23 mouse cellular contexts compared by ENCODE assay signal in the genomic region with DNA sequence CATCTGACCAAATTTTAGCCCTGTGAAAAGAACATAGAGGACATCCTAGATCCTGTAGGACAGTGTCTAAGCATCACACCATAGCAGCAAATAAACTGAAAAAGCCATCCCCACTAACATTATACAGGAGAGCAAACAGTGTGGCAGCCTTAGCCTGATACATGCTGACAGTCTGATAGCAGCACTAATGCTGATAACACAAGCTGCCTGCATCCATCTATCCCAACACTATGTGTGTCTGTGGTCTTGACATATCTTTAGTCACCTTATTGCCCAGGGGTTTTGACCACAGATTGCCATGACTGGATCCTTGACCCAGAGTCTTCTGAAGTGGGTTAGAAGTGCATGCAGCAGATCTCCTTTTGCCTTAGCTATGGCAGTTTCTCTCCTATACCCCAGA. TPM values are rescaled to one million over a fixed set of nuclear protein-coding genes. Genes with fewer than 3 reads are reported as not detected.
A peak's percentile ranks its signal among the peaks of the same experiment; 100 is the strongest.
DNase-seq lines count a peak whose midpoint lies in the region; ATAC-seq lines count a peak whose summit lies in the region.
"Had no signal": no experiment of that assay in that cellular context is flagged by ENCODE, and none has a peak within 500 bp of the region (broad histone marks: within the 10 kb centered on the region; RNA-seq: fewer than 3 reads in every experiment).

No protein-coding gene starts in this region.

- H3K27me3 ChIP-seq in liver, embryonic 12.5 days (replicated peaks) = no peaks in the 10 kb centered on the region
- no peaks in the 10 kb centered on the region for H3K27me3 ChIP-seq in liver, embryonic 16.5 days (ENCODE audit: control insufficient read depth, insufficient read depth, low read depth, low read length)
- H3K27me3 ChIP-seq in forebrain, embryonic 11.5 days (ENCODE audit: control insufficient read depth, insufficient read depth, low read length) = no peaks in the 10 kb centered on the region
- H3K27me3 ChIP-seq: embryonic facial prominence, embryonic 13.5 days; forebrain, embryonic 15.5 days; heart, embryonic 13.5 days; hindbrain, embryonic 15.5 days had no signal

- ATAC-seq in liver, embryonic 12.5 days = peak; percentile 86
- peak; percentile 81 for ATAC-seq in liver, embryonic 16.5 days (ENCODE audit: low read depth)
- ATAC-seq in forebrain, embryonic 11.5 days (replicated peaks; ENCODE audit: low FRiP score) = no peak
- no peak for ATAC-seq in monocyte, adult 5-6 weeks (replicated peaks; ENCODE audit: insufficient number of reproducible peaks, low FRiP score, low TSS enrichment, poor library complexity, severe bottlenecking)
- ATAC-seq: activated CD4-positive, CD25-positive, alpha-beta regulatory T cell, adult 4 months; CD4-positive, CD25-positive, alpha-beta regulatory T cell, adult 4 months; forebrain, embryonic 15.5 days; inflammation-experienced regulatory T-cells, adult 6 months had no signal

- H3K27ac ChIP-seq in liver, embryonic 12.5 days = no peak overlapping the region
- H3K27ac ChIP-seq in liver, embryonic 16.5 days (ENCODE audit: low read length) = 0 out of 2 replicates have a peak overlapping the region, but pooled peaks have one; percentile 2
- no peak overlapping the region for H3K27ac ChIP-seq in forebrain, embryonic 11.5 days (ENCODE audit: low read depth, low read length)
- H3K27ac ChIP-seq: embryonic facial prominence, embryonic 13.5 days; forebrain, embryonic 10.5 days; forebrain, embryonic 15.5 days; heart, embryonic 13.5 days; hindbrain, embryonic 15.5 days had no signal

- H3K4me3 ChIP-seq in liver, embryonic 12.5 days = no peak overlapping the region
- no peak overlapping the region for H3K4me3 ChIP-seq in liver, embryonic 16.5 days (ENCODE audit: low read depth, low read length)
- no peak overlapping the region for H3K4me3 ChIP-seq in forebrain, embryonic 11.5 days (ENCODE audit: low read depth, low read length)
- H3K4me3 ChIP-seq: embryonic facial prominence, embryonic 13.5 days; forebrain, embryonic 10.5 days; forebrain, embryonic 15.5 days; heart, embryonic 13.5 days; hindbrain, embryonic 15.5 days had no signal

- H3K4me1 ChIP-seq in liver, embryonic 12.5 days = peaks cover 17% of the 10 kb centered on the region
- H3K4me1 ChIP-seq in liver, embryonic 16.5 days (ENCODE audit: control insufficient read depth, low read depth, low read length) = peaks cover 3% of the 10 kb centered on the region; the same call in 1 of the 2 replicates
- H3K4me1 ChIP-seq in forebrain, embryonic 11.5 days (replicated peaks; ENCODE audit: control insufficient read depth, insufficient read depth, low read length) = no peaks in the 10 kb centered on the region
- H3K4me1 ChIP-seq: embryonic facial prominence, embryonic 13.5 days; forebrain, embryonic 10.5 days; forebrain, embryonic 15.5 days; heart, embryonic 13.5 days; hindbrain, embryonic 15.5 days had no signal

- no peaks in the 10 kb centered on the region for H3K9me3 ChIP-seq in liver, embryonic 12.5 days (replicated peaks)
- no peaks in the 10 kb centered on the region for H3K9me3 ChIP-seq in liver, embryonic 16.5 days (replicated peaks; ENCODE audit: control insufficient read depth, low read length)
- no peaks in the 10 kb centered on the region for H3K9me3 ChIP-seq in forebrain, embryonic 11.5 days (ENCODE audit: control insufficient read depth, low read length)
- H3K9me3 ChIP-seq: embryonic facial prominence, embryonic 13.5 days; forebrain, embryonic 10.5 days; forebrain, embryonic 15.5 days; G1E; heart, embryonic 13.5 days; hindbrain, embryonic 15.5 days had no signal

- DNase-seq in heart, adult 11 months = peak; percentile 40
- no peak for DNase-seq in heart, adult 18-20 months
- DNase-seq in forebrain, embryonic 11.5 days (ENCODE audit: low spot score) = no peak
- no peak for DNase-seq in embryo, embryonic 9.5 days (ENCODE audit: extremely low spot score)
- DNase-seq in lung, postnatal 4 days = no peak
- DNase-seq: adrenal gland, postnatal 25 days; B cell, adult 2 months; cerebellum, adult 2 months; cerebellum, postnatal 25 days; gastrocnemius, postnatal 10 days; heart, postnatal 36 days had no signal

- no peak overlapping the region for H3K9ac ChIP-seq in liver, embryonic 12.5 days
- no peak overlapping the region for H3K9ac ChIP-seq in liver, embryonic 16.5 days (ENCODE audit: low read depth, low read length)
- H3K9ac ChIP-seq in forebrain, embryonic 11.5 days (ENCODE audit: low read length) = no peak overlapping the region
- H3K9ac ChIP-seq: embryonic facial prominence, embryonic 13.5 days; forebrain, embryonic 15.5 days; heart, embryonic 13.5 days; hindbrain, embryonic 15.5 days had no signal

- peaks cover 83% of the 10 kb centered on the region for H3K36me3 ChIP-seq in liver, embryonic 12.5 days
- H3K36me3 ChIP-seq in liver, embryonic 16.5 days (ENCODE audit: control insufficient read depth, insufficient read depth) = peaks cover 7% of the 10 kb centered on the region
- H3K36me3 ChIP-seq in forebrain, embryonic 11.5 days (ENCODE audit: control insufficient read depth, insufficient read depth, low read length) = no peaks in the 10 kb centered on the region; the same call in 1 of the 2 replicates

- H3K4me2 ChIP-seq in liver, embryonic 12.5 days = no peak overlapping the region
- no peak overlapping the region for H3K4me2 ChIP-seq in liver, embryonic 16.5 days (ENCODE audit: low read depth, low read length)
- no peak overlapping the region for H3K4me2 ChIP-seq in forebrain, embryonic 11.5 days (ENCODE audit: low read depth, low read length, severe bottlenecking)
- H3K4me2 ChIP-seq: embryonic facial prominence, embryonic 13.5 days; forebrain, embryonic 15.5 days; heart, embryonic 13.5 days; hindbrain, embryonic 15.5 days had no signal

RNA-seq across cellular contexts. Expression of gene Arl2bp, which starts 11.4 kb away (rescaled TPM):
- total RNA-seq in heart, adult 18-20 months (2021) = 10 to 100 TPM; 91.1 to 97.5 TPM
- 42.3 and 44.9 TPM in 2 replicates for polyA plus RNA-seq in liver, embryonic 12.5 days (2016; fragmentation: Nextera tagmentation; extraction: Ambion mirVana)
- 19.0 and 19.5 TPM in 2 replicates for polyA plus RNA-seq in liver, embryonic 16.5 days (2015; fragmentation: Nextera tagmentation; extraction: Ambion mirVana)
- 82.3 and 89.1 TPM in 2 replicates for polyA plus RNA-seq in forebrain, embryonic 11.5 days (2014; fragmentation: Nextera tagmentation; extraction: Ambion mirVana)
- 40.4 to 122 TPM (median 48.4 TPM) in 3 replicates for total RNA-seq in monocyte, adult 5-6 weeks (2017)

RNA-seq across cellular contexts. Expression of gene Pllp, which starts 41.1 kb away (rescaled TPM):
- under 1 TPM; 0.69 to 0.87 TPM for total RNA-seq in heart, adult 18-20 months (2021)
- polyA plus RNA-seq in liver, embryonic 12.5 days (2016; fragmentation: Nextera tagmentation; extraction: Ambion mirVana) = 1.4 TPM in 2 replicates
- 0.42 and 0.96 TPM in 2 replicates for polyA plus RNA-seq in liver, embryonic 16.5 days (2015; fragmentation: Nextera tagmentation; extraction: Ambion mirVana)
- 0.60 and 0.96 TPM in 2 replicates for polyA plus RNA-seq in forebrain, embryonic 11.5 days (2014; fragmentation: Nextera tagmentation; extraction: Ambion mirVana)
- not detected in 3 replicates for total RNA-seq in monocyte, adult 5-6 weeks (2017)
- polyA plus RNA-seq: G1E had no signal

RNA-seq across cellular contexts. Expression of gene Fam192a, which starts 53.2 kb away (rescaled TPM):
- 10 to 100 TPM; 19.7 to 22.0 TPM for total RNA-seq in heart, adult 18-20 months (2021)
- 45.9 and 49.2 TPM in 2 replicates for polyA plus RNA-seq in liver, embryonic 12.5 days (2016; fragmentation: Nextera tagmentation; extraction: Ambion mirVana)
- polyA plus RNA-seq in liver, embryonic 16.5 days (2015; fragmentation: Nextera tagmentation; extraction: Ambion mirVana) = 24.6 and 26.2 TPM in 2 replicates
- 102 and 108 TPM in 2 replicates for polyA plus RNA-seq in forebrain, embryonic 11.5 days (2014; fragmentation: Nextera tagmentation; extraction: Ambion mirVana)
- total RNA-seq in monocyte, adult 5-6 weeks (2017) = 77.7 to 137 TPM (median 127 TPM) in 3 replicates

RNA-seq across cellular contexts. Expression of gene Rspry1, which starts 53.3 kb away (rescaled TPM):
- total RNA-seq in heart, adult 18-20 months (2021) = 10 to 100 TPM; 10.9 to 11.7 TPM
- 24.7 and 24.8 TPM in 2 replicates for polyA plus RNA-seq in liver, embryonic 12.5 days (2016; fragmentation: Nextera tagmentation; extraction: Ambion mirVana)
- polyA plus RNA-seq in liver, embryonic 16.5 days (2015; fragmentation: Nextera tagmentation; extraction: Ambion mirVana) = 14.4 TPM in 2 replicates
- 53.4 and 55.2 TPM in 2 replicates for polyA plus RNA-seq in forebrain, embryonic 11.5 days (2014; fragmentation: Nextera tagmentation; extraction: Ambion mirVana)
- total RNA-seq in monocyte, adult 5-6 weeks (2017) = 28.6 to 43.8 TPM (median 33.3 TPM) in 3 replicates

Comparison
In these comparisons a context has a peak if more than half of its experiments do, and no peak if none do; other contexts are left out.
1. ATAC-seq: peak in liver, embryonic 12.5 days (single experiment) and liver, embryonic 16.5 days (single experiment); none in forebrain, embryonic 11.5 days (single experiment) and monocyte, adult 5-6 weeks (single experiment).